Mouse (Mus musculus): ENCODE results near the gene Slc5a9. TPM values are rescaled to one million over a fixed set of nuclear protein-coding genes. Genes with fewer than 3 reads are reported as not detected.

Gene Slc5a9
- polyA plus RNA-seq, 1 experiment from 2014 or later = not detected

- H3K9me3 ChIP-seq (ENCODE audit: control insufficient read depth, low read length) = no peaks in the 10 kb centered on the region
- H3K4me2 ChIP-seq (replicated peaks) = no peak overlapping the region
- no peak for ATAC-seq (ENCODE audit: low FRiP score)
- no peaks in the 10 kb centered on the region for H3K36me3 ChIP-seq (replicated peaks; ENCODE audit: control insufficient read depth, insufficient read depth)
- no peak overlapping the region for H3K27ac ChIP-seq
- no peak for DNase-seq (ENCODE audit: low spot score)
- H3K4me3 ChIP-seq (replicated peaks; ENCODE audit: low read length) = no peak overlapping the region
- WGBS = 94% methylated on average over 12 of the region's 12 CpGs
- no peaks in the 10 kb centered on the region for H3K4me1 ChIP-seq (replicated peaks; ENCODE audit: control insufficient read depth, insufficient read depth, low read length)
- no peak overlapping the region for H3K9ac ChIP-seq
- H3K27me3 ChIP-seq (ENCODE audit: control insufficient read depth, insufficient read depth, low read length) = no peaks in the 10 kb centered on the region
Measured at GRCm38 (mm10) chr4:111883543-111883942, 19.2 kb downstream of the Slc5a9 start.

- no peak for DNase-seq (ENCODE audit: low spot score)
- Histone ChIP-seq H3K9me3 (ENCODE audit: control insufficient read depth, low read length) (no peaks in the 10 kb centered on the region), H3K4me1 (replicated peaks; ENCODE audit: control insufficient read depth, insufficient read depth, low read length) (no peaks in the 10 kb centered on the region), H3K36me3 (replicated peaks; ENCODE audit: control insufficient read depth, insufficient read depth) (no peaks in the 10 kb centered on the region), H3K9ac (no peak overlapping the region), H3K27ac (no peak overlapping the region), H3K4me3 (replicated peaks; ENCODE audit: low read length) (no peak overlapping the region), H3K4me2 (replicated peaks) (no peak overlapping the region), H3K27me3 (ENCODE audit: control insufficient read depth, insufficient read depth, low read length) (no peaks in the 10 kb centered on the region)
- no peak for ATAC-seq (ENCODE audit: low FRiP score)
- 56% methylated on average over 4 of the region's 4 CpGs for WGBS
Measured at GRCm38 (mm10) chr4:111880112-111880875, 22.4 kb downstream of the Slc5a9 start.

- no peak overlapping the region for H3K4me3 ChIP-seq (replicated peaks; ENCODE audit: low read length)
- H3K27ac ChIP-seq = no peak overlapping the region
- H3K4me2 ChIP-seq (replicated peaks) = no peak overlapping the region
- H3K4me1 ChIP-seq (replicated peaks; ENCODE audit: control insufficient read depth, insufficient read depth, low read length) = no peaks in the 10 kb centered on the region
- DNase-seq (ENCODE audit: low spot score) (no peak), ATAC-seq (ENCODE audit: low FRiP score) (no peak)
- whole genome bisulfite sequencing = 84% methylated on average over 2 of the region's 2 CpGs
- H3K27me3 ChIP-seq (ENCODE audit: control insufficient read depth, insufficient read depth, low read length) = no peaks in the 10 kb centered on the region
- H3K9me3 ChIP-seq (ENCODE audit: control insufficient read depth, low read length) = no peaks in the 10 kb centered on the region
- no peak overlapping the region for H3K9ac ChIP-seq
- no peaks in the 10 kb centered on the region for H3K36me3 ChIP-seq (replicated peaks; ENCODE audit: control insufficient read depth, insufficient read depth)
Measured at GRCm38 (mm10) chr4:111867743-111868401, 34.8 kb downstream of the Slc5a9 start.

- Histone ChIP-seq H3K9me3 (ENCODE audit: control insufficient read depth, low read length) (no peaks in the 10 kb centered on the region), H3K9ac (no peak overlapping the region), H3K27ac (no peak overlapping the region), H3K4me1 (replicated peaks; ENCODE audit: control insufficient read depth, insufficient read depth, low read length) (no peaks in the 10 kb centered on the region), H3K4me3 (replicated peaks; ENCODE audit: low read length) (no peak overlapping the region), H3K27me3 (ENCODE audit: control insufficient read depth, insufficient read depth, low read length) (no peaks in the 10 kb centered on the region), H3K4me2 (replicated peaks) (no peak overlapping the region), H3K36me3 (replicated peaks; ENCODE audit: control insufficient read depth, insufficient read depth) (no peaks in the 10 kb centered on the region)
- ATAC-seq (ENCODE audit: low FRiP score) (no peak), DNase-seq (ENCODE audit: low spot score) (no peak)
- 91% methylated on average over 5 of the region's 5 CpGs for WGBS
Measured at GRCm38 (mm10) chr4:111866701-111867100, 36.0 kb downstream of the Slc5a9 start.

- Histone ChIP-seq H3K4me1 (replicated peaks; ENCODE audit: control insufficient read depth, insufficient read depth, low read length) (no peaks in the 10 kb centered on the region), H3K27me3 (ENCODE audit: control insufficient read depth, insufficient read depth, low read length) (no peaks in the 10 kb centered on the region), H3K9me3 (ENCODE audit: control insufficient read depth, low read length) (no peaks in the 10 kb centered on the region), H3K4me3 (replicated peaks; ENCODE audit: low read length) (no peak overlapping the region), H3K9ac (no peak overlapping the region), H3K4me2 (replicated peaks) (no peak overlapping the region), H3K27ac (no peak overlapping the region), H3K36me3 (replicated peaks; ENCODE audit: control insufficient read depth, insufficient read depth) (no peaks in the 10 kb centered on the region)
- ATAC-seq (ENCODE audit: low FRiP score) (no peak), DNase-seq (ENCODE audit: low spot score) (no peak)
Measured at GRCm38 (mm10) chr4:111852626-111853025, 50.1 kb downstream of the Slc5a9 start.

GRCm38 (mm10) chr4:111838882-111839281 is 63.8 kb downstream of the Slc5a9 start:
- H3K27me3 ChIP-seq (ENCODE audit: control insufficient read depth, insufficient read depth, low read length) = no peaks in the 10 kb centered on the region
- no peak overlapping the region for H3K27ac ChIP-seq
- ATAC-seq (ENCODE audit: low FRiP score) (no peak), DNase-seq (ENCODE audit: low spot score) (no peak)
- H3K4me3 ChIP-seq (replicated peaks; ENCODE audit: low read length) = no peak overlapping the region
- no peak overlapping the region for H3K9ac ChIP-seq
- no peak overlapping the region for H3K4me2 ChIP-seq (replicated peaks)
- H3K9me3 ChIP-seq (ENCODE audit: control insufficient read depth, low read length) = no peaks in the 10 kb centered on the region
- 98% methylated on average over 6 of the region's 6 CpGs for WGBS
- no peaks in the 10 kb centered on the region for H3K36me3 ChIP-seq (replicated peaks; ENCODE audit: control insufficient read depth, insufficient read depth)
- no peaks in the 10 kb centered on the region for H3K4me1 ChIP-seq (replicated peaks; ENCODE audit: control insufficient read depth, insufficient read depth, low read length)

Other genes with a start within 250 kb of the Slc5a9 start
- 17.8 and 19.0 TPM in 2 replicates for gene Spata6, start 182.9 kb downstream of the Slc5a9 start, polyA plus RNA-seq (2014; fragmentation: Nextera tagmentation; extraction: Ambion mirVana)
- not detected in 2 replicates for gene Skint8, start 16.5 kb upstream of the Slc5a9 start, polyA plus RNA-seq (2014; fragmentation: Nextera tagmentation; extraction: Ambion mirVana)
- gene Skint7, start 70.0 kb upstream of the Slc5a9 start, polyA plus RNA-seq (2014; fragmentation: Nextera tagmentation; extraction: Ambion mirVana) = not detected in 2 replicates
- not detected in 2 replicates for gene Skint1, start 103.4 kb upstream of the Slc5a9 start, polyA plus RNA-seq (2014; fragmentation: Nextera tagmentation; extraction: Ambion mirVana)
- not detected in 2 replicates for gene Skint4, start 169.1 kb upstream of the Slc5a9 start, polyA plus RNA-seq (2014; fragmentation: Nextera tagmentation; extraction: Ambion mirVana)